Mouse (Mus musculus) cerebellum, adult (tissue): Measurements from ENCODE around the gene Slit1.

Experiments
- ATAC-seq: cut with Nextera tagmentation; 2 replicates; pipeline ENCODE4 v1.9.2; 2017; ENCODE audit warnings: mild to moderate bottlenecking, moderate library complexity, mixed read lengths; ENCODE audit not compliant: insufficient number of reproducible peaks, low FRiP score, low TSS enrichment

Slit1 gene

GRCm38 (mm10) chr19:41557491-41557890 is 186.0 kb downstream of the Slit1 start:
- ATAC-seq: no peak

- ATAC-seq: no peak
Measured at GRCm38 (mm10) chr19:41556981-41557380, 186.5 kb downstream of the Slit1 start.
